Comparison of ENCODE assay signal across 23 mouse cellular contexts in genomic region chr14:46606037-46606436, GRCm38 (mm10).
A peak's percentile ranks its signal among the peaks of the same experiment; 100 is the strongest.
DNase-seq lines count a peak whose midpoint lies in the region; ATAC-seq and TF ChIP-seq lines count a peak whose summit lies in the region.
"Had no signal": no experiment of that assay in that cellular context is flagged by ENCODE, and none has a peak within 500 bp of the region (broad histone marks: within the 10 kb centered on the region; RNA-seq: fewer than 3 reads in every experiment).

No protein-coding gene starts in this region.

- H3K9me3 ChIP-seq in forebrain, embryonic 10.5 days: no peaks in the 10 kb centered on the region; the same call in 1 of the 2 replicates
- H3K9me3 ChIP-seq in forebrain, postnatal 0 days (ENCODE audit: low read length): no peaks in the 10 kb centered on the region
- H3K9me3 ChIP-seq in liver, embryonic 12.5 days (replicated peaks): no peaks in the 10 kb centered on the region
- H3K9me3 ChIP-seq in limb, embryonic 10.5 days (replicated peaks): no peaks in the 10 kb centered on the region
- no peaks in the 10 kb centered on the region for H3K9me3 ChIP-seq in liver, embryonic 16.5 days (replicated peaks; ENCODE audit: control insufficient read depth, low read length)
- H3K9me3 ChIP-seq: hindbrain, embryonic 10.5 days; liver, embryonic 13.5 days had no signal

- no peaks in the 10 kb centered on the region for H3K79me2 ChIP-seq in liver, adult 2 months (ENCODE audit: control insufficient read depth, insufficient read depth, low read length)

- H3K4me2 ChIP-seq in forebrain, postnatal 0 days (ENCODE audit: low read depth): no peak overlapping the region
- H3K4me2 ChIP-seq in liver, embryonic 12.5 days: no peak overlapping the region
- H3K4me2 ChIP-seq in liver, embryonic 16.5 days (ENCODE audit: low read depth, low read length): no peak overlapping the region
- H3K4me2 ChIP-seq: liver, embryonic 13.5 days had no signal

- DNase-seq in forebrain, embryonic 10.5 days (ENCODE audit: extremely low spot score, low spot score): peak; percentile 11
- DNase-seq in forebrain, postnatal 0 days: no peak
- peak; percentile 96 for DNase-seq in liver, adult 2 months (ENCODE audit: extremely low read depth, low read depth, low spot score)
- peak; percentile 35 for DNase-seq in limb, embryonic 10.5 days (ENCODE audit: low spot score)
- no peak for DNase-seq in thymus, adult 18-20 months
- DNase-seq in cerebellum, adult 2 months: no peak
- DNase-seq: adrenal gland, adult 2 months; cerebellum, adult 11 months; cerebellum, postnatal 10 days; gastrocnemius, adult 2 months; kidney, adult 18-20 months; kidney, postnatal 14 days; liver, embryonic 13.5 days; thymus, adult 2 months; thymus, postnatal 4 days had no signal

- no peak overlapping the region for H3K9ac ChIP-seq in forebrain, postnatal 0 days
- H3K9ac ChIP-seq in liver, adult 2 months (ENCODE audit: low read depth, low read length): no peak overlapping the region
- H3K9ac ChIP-seq in liver, embryonic 12.5 days: no peak overlapping the region
- H3K9ac ChIP-seq in liver, embryonic 16.5 days (ENCODE audit: low read depth, low read length): no peak overlapping the region
- H3K9ac ChIP-seq: liver, embryonic 13.5 days; midbrain, embryonic 13.5 days had no signal

- no peak overlapping the region for H3K27ac ChIP-seq in forebrain, embryonic 10.5 days
- no peak overlapping the region for H3K27ac ChIP-seq in forebrain, postnatal 0 days (ENCODE audit: low read depth, low read length)
- peak overlapping the region; percentile 79 for H3K27ac ChIP-seq in liver, adult 2 months (replicated peaks; ENCODE audit: insufficient read depth, low read depth, low read length)
- no peak overlapping the region for H3K27ac ChIP-seq in liver, embryonic 12.5 days
- peak overlapping the region; percentile 79; the same call in 1 of the 2 replicates for H3K27ac ChIP-seq in limb, embryonic 10.5 days
- H3K27ac ChIP-seq in liver, embryonic 16.5 days (ENCODE audit: low read length): 0 out of 2 replicates have a peak overlapping the region, but pooled peaks have one; percentile 36
- H3K27ac ChIP-seq in cerebellum, adult 2 months (ENCODE audit: insufficient read depth, low read length): no peak overlapping the region
- H3K27ac ChIP-seq: gastrocnemius, adult 2 months; hindbrain, embryonic 10.5 days; liver, embryonic 13.5 days; macrophage; midbrain, embryonic 13.5 days had no signal

- no peak for TF ChIP-seq POLR2A in liver, adult 2 months (IDR thresholded peaks at IDR 0.05; ENCODE audit: extremely low read depth, insufficient read depth, low read length)
- TF ChIP-seq POLR2A in cerebellum, adult 2 months (IDR thresholded peaks at IDR 0.05; ENCODE audit: borderline replicate concordance, insufficient read depth, low read length): no peak

- H3K36me3 ChIP-seq in forebrain, embryonic 10.5 days (replicated peaks): no peaks in the 10 kb centered on the region
- H3K36me3 ChIP-seq in forebrain, postnatal 0 days (ENCODE audit: insufficient read depth): no peaks in the 10 kb centered on the region
- H3K36me3 ChIP-seq in liver, adult 2 months (ENCODE audit: control insufficient read depth, insufficient read depth, low read length): no peaks in the 10 kb centered on the region
- H3K36me3 ChIP-seq in liver, embryonic 12.5 days: no peaks in the 10 kb centered on the region
- no peaks in the 10 kb centered on the region for H3K36me3 ChIP-seq in limb, embryonic 10.5 days
- H3K36me3 ChIP-seq in liver, embryonic 16.5 days (ENCODE audit: control insufficient read depth, insufficient read depth): no peaks in the 10 kb centered on the region
- H3K36me3 ChIP-seq: G1E; hindbrain, embryonic 10.5 days; liver, embryonic 13.5 days; midbrain, embryonic 13.5 days had no signal

- H3K4me3 ChIP-seq in forebrain, embryonic 10.5 days: no peak overlapping the region
- H3K4me3 ChIP-seq in forebrain, postnatal 0 days (ENCODE audit: low read depth, low read length): no peak overlapping the region
- H3K4me3 ChIP-seq in liver, adult 2 months (ENCODE audit: insufficient read depth, low read depth, low read length): no peak overlapping the region
- H3K4me3 ChIP-seq in liver, embryonic 12.5 days: no peak overlapping the region
- no peak overlapping the region for H3K4me3 ChIP-seq in limb, embryonic 10.5 days
- no peak overlapping the region for H3K4me3 ChIP-seq in liver, embryonic 16.5 days (ENCODE audit: low read depth, low read length)
- no peak overlapping the region for H3K4me3 ChIP-seq in cerebellum, adult 2 months (replicated peaks; ENCODE audit: insufficient read depth, low read depth, low read length)
- H3K4me3 ChIP-seq: liver, embryonic 13.5 days; midbrain, embryonic 13.5 days had no signal

- ATAC-seq in forebrain, postnatal 0 days: no peak
- no peak for ATAC-seq in liver, embryonic 12.5 days
- peak; percentile 82 for ATAC-seq in liver, embryonic 16.5 days (ENCODE audit: low read depth)
- ATAC-seq: lung, postnatal 0 days had no signal

- H3K27me3 ChIP-seq in forebrain, embryonic 10.5 days (ENCODE audit: poor library complexity, severe bottlenecking): peaks cover 72% of the 10 kb centered on the region
- no peaks in the 10 kb centered on the region for H3K27me3 ChIP-seq in forebrain, postnatal 0 days (ENCODE audit: insufficient read depth, low read length)
- no peaks in the 10 kb centered on the region for H3K27me3 ChIP-seq in liver, adult 2 months (ENCODE audit: control insufficient read depth, insufficient read depth, low read length)
- H3K27me3 ChIP-seq in liver, embryonic 12.5 days (replicated peaks): 0 out of 2 replicates have a peak, but pooled peaks cover 4% of the 10 kb centered on the region
- 0 out of 2 replicates have a peak, but pooled peaks cover 11% of the 10 kb centered on the region for H3K27me3 ChIP-seq in limb, embryonic 10.5 days (ENCODE audit: low read depth, poor library complexity, severe bottlenecking)
- no peaks in the 10 kb centered on the region for H3K27me3 ChIP-seq in liver, embryonic 16.5 days (ENCODE audit: control insufficient read depth, insufficient read depth, low read depth, low read length)
- H3K27me3 ChIP-seq in cerebellum, adult 2 months (ENCODE audit: control insufficient read depth, insufficient read depth, low read length): no peaks in the 10 kb centered on the region; the same call in 1 of the 2 replicates
- H3K27me3 ChIP-seq: CH12.LX had no signal

- TF ChIP-seq CTCF in forebrain, postnatal 0 days (IDR thresholded peaks at IDR 0.05; ENCODE audit: low read depth): no peak
- TF ChIP-seq CTCF in liver, adult 2 months (IDR thresholded peaks at IDR 0.05; ENCODE audit: low read depth, low read length): no peak
- TF ChIP-seq CTCF in cerebellum, adult 2 months (IDR thresholded peaks at IDR 0.05; ENCODE audit: borderline replicate concordance, insufficient read depth, low read depth, low read length): no peak

- 60% methylated on average over 9 of the region's 9 CpGs for WGBS in forebrain, embryonic 10.5 days
- 54% methylated on average over 9 of the region's 9 CpGs for WGBS in forebrain, postnatal 0 days
- WGBS in liver, adult 2 months: 11% methylated on average over 9 of the region's 9 CpGs
- WGBS in liver, embryonic 12.5 days (ENCODE audit: insufficient replicate concordance): 66% methylated on average over 9 of the region's 9 CpGs
- WGBS in limb, embryonic 10.5 days: 9% methylated on average over 9 of the region's 9 CpGs
- WGBS in liver, embryonic 16.5 days (ENCODE audit: insufficient replicate concordance): 64% methylated on average over 9 of the region's 9 CpGs
- 87% methylated on average over 9 of the region's 9 CpGs for WGBS in cerebellum, adult 2 months

- peaks cover 45% of the 10 kb centered on the region for H3K4me1 ChIP-seq in forebrain, embryonic 10.5 days
- H3K4me1 ChIP-seq in forebrain, postnatal 0 days (ENCODE audit: insufficient read depth): no peaks in the 10 kb centered on the region
- peaks cover 7% of the 10 kb centered on the region; the same call in 1 of the 2 replicates for H3K4me1 ChIP-seq in liver, adult 2 months (ENCODE audit: control insufficient read depth, insufficient read depth, low read length)
- peaks cover 10% of the 10 kb centered on the region for H3K4me1 ChIP-seq in liver, embryonic 12.5 days
- H3K4me1 ChIP-seq in limb, embryonic 10.5 days: peaks cover 62% of the 10 kb centered on the region
- H3K4me1 ChIP-seq in liver, embryonic 16.5 days (ENCODE audit: control insufficient read depth, low read depth, low read length): no peaks in the 10 kb centered on the region; the same call in 1 of the 2 replicates
- H3K4me1 ChIP-seq in cerebellum, adult 2 months (ENCODE audit: control insufficient read depth, insufficient read depth, low read length): peaks cover 5% of the 10 kb centered on the region; the same call in 1 of the 2 replicates

Comparison
In these comparisons a context has a peak if more than half of its experiments do, and no peak if none do; other contexts are left out.
1. DNase-seq: peak in forebrain, embryonic 10.5 days (single experiment), liver, adult 2 months (single experiment) and limb, embryonic 10.5 days (single experiment); none in forebrain, postnatal 0 days (single experiment), thymus, adult 18-20 months (0 of 2) and cerebellum, adult 2 months (0 of 2).
2. H3K27ac ChIP-seq: peak in liver, adult 2 months (single experiment), limb, embryonic 10.5 days (single experiment) and liver, embryonic 16.5 days (single experiment); none in forebrain, embryonic 10.5 days (single experiment), forebrain, postnatal 0 days (single experiment), liver, embryonic 12.5 days (single experiment) and cerebellum, adult 2 months (single experiment).